ENCODE assay signal across 8 mouse cellular contexts in the genomic region with DNA sequence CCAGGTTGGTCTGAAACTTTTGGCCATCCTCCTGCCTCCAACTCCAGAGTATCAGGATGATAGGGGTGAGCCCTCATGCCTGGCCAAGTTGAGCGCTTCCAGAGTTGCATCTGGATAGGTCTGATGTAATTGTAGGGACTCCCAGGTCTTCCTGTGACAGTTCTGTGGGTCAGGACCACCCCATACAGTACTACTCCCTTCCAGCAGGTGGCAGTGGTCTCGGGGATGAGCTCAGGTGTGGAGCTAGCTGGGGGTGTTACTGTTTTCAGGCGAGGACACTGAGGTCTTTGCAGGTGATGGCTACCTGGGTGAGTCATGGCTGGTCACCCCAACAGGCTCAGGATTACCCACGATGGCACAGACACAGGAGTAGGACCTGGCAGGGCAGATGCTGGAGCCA. TPM values are rescaled to one million over a fixed set of nuclear protein-coding genes. Genes with fewer than 3 reads are reported as not detected.
DNase-seq lines count a peak whose midpoint lies in the region; ATAC-seq and TF ChIP-seq lines count a peak whose summit lies in the region.
"Had no signal": no experiment of that assay in that cellular context is flagged by ENCODE, and none has a peak within 500 bp of the region (broad histone marks: within the 10 kb centered on the region; RNA-seq: fewer than 3 reads in every experiment).

No protein-coding gene starts in this region.

- in situ Hi-C loops in ES-E14 (cut with MboI; ENCODE audit: low sequenced_read_pairs in 2 of 2, unreplicated experiment in 2 of 2): no loop called here

- peaks cover 2% of the 10 kb centered on the region; the same call in 1 of the 2 replicates for H3K27me3 ChIP-seq in neural tube, embryonic 11.5 days (ENCODE audit: control insufficient read depth, insufficient read depth, low read length)

- DNase-seq in layer of hippocampus, adult 2 months (ENCODE audit: low spot score in 2 of 2): peak in 1 of 2 experiments; percentile 20
- DNase-seq in layer of hippocampus, adult 9-11 months: no peak
- DNase-seq in ES-E14 (ENCODE audit: low read depth, low spot score): peak; percentile 77
- peak; percentile 13 for DNase-seq in adrenal gland, adult 8-10 months
- peak; percentile 70 for DNase-seq in induced T-regulatory cell, adult 2 months (ENCODE audit: low read depth)
- DNase-seq in neural tube, embryonic 11.5 days (ENCODE audit: low spot score): peak; percentile 38
- DNase-seq in frontal cortex, postnatal 36 days (ENCODE audit: low spot score in 2 of 2): no peak

- WGBS in neural tube, embryonic 11.5 days: 34% methylated on average over 4 of the region's 4 CpGs

- no peaks in the 10 kb centered on the region for H3K9me3 ChIP-seq in ES-E14 (ENCODE audit: control insufficient read depth, insufficient read depth, low read depth, low read length)
- no peaks in the 10 kb centered on the region for H3K9me3 ChIP-seq in neural tube, embryonic 11.5 days (ENCODE audit: control insufficient read depth, low read length)

- H3K27ac ChIP-seq in layer of hippocampus, adult 2 months: no peak overlapping the region
- H3K27ac ChIP-seq in ES-E14 (ENCODE audit: insufficient read depth, low read depth, low read length, poor library complexity, severe bottlenecking): no peak overlapping the region
- H3K27ac ChIP-seq in neural tube, embryonic 11.5 days (ENCODE audit: low read depth, low read length): no peak overlapping the region

- no peak for ATAC-seq in neural tube, embryonic 11.5 days (ENCODE audit: insufficient read depth, low FRiP score, low TSS enrichment)

- no peak overlapping the region for H3K4me2 ChIP-seq in neural tube, embryonic 11.5 days (ENCODE audit: low read depth)

- no peak overlapping the region for H3K9ac ChIP-seq in ES-E14 (ENCODE audit: insufficient read depth, low read depth, low read length, poor library complexity, severe bottlenecking)
- no peak overlapping the region for H3K9ac ChIP-seq in neural tube, embryonic 11.5 days (ENCODE audit: low read length)

- H3K4me1 ChIP-seq in ES-E14 (ENCODE audit: control insufficient read depth in 2 of 2, insufficient read depth in 2 of 2, low read length in 2 of 2, poor library complexity in 1 of 2): peaks cover 1 to 8% of the 10 kb centered on the region in 2 experiments; a peak in 3 of 4 replicates
- H3K4me1 ChIP-seq in neural tube, embryonic 11.5 days (ENCODE audit: control insufficient read depth, insufficient read depth, low read length): no peaks in the 10 kb centered on the region

- no peaks in the 10 kb centered on the region for H3K36me3 ChIP-seq in ES-E14 (ENCODE audit: control insufficient read depth, insufficient read depth, low read length, poor library complexity, severe bottlenecking)
- no peaks in the 10 kb centered on the region for H3K36me3 ChIP-seq in neural tube, embryonic 11.5 days (ENCODE audit: control insufficient read depth, insufficient read depth, low read length)

- no peak overlapping the region for H3K4me3 ChIP-seq in layer of hippocampus, adult 2 months
- H3K4me3 ChIP-seq in ES-E14 (ENCODE audit: insufficient read depth in 1 of 2, low read depth in 1 of 2, low read length in 2 of 2, poor library complexity in 1 of 2, severe bottlenecking in 1 of 2): no peak overlapping the region
- no peak overlapping the region for H3K4me3 ChIP-seq in neural tube, embryonic 11.5 days (ENCODE audit: low read depth, low read length)

- TF ChIP-seq CTCF in layer of hippocampus, adult 2 months (conservative IDR thresholded peaks at IDR 0.05): peak; percentile 84

TF ChIP-seq in ES-E14, 5 proteins besides CTCF, POLR2A, EP300 and RAD21:
- TF ChIP-seq ZC3H11A (IDR thresholded peaks at IDR 0.05; ENCODE audit: borderline replicate concordance, low read depth, low read length) (peak; percentile 22; the same call in 1 of the 2 replicates), CHD2 (IDR thresholded peaks at IDR 0.05; ENCODE audit: low read depth, low read length) (no peak)
TF ChIP-seq in ES-E14: peak in this region for 1.

RNA-seq across cellular contexts. Expression of gene Fgf4, which starts 1.0 kb away (rescaled TPM):
- not detected for total RNA-seq in layer of hippocampus, adult 2 months (2021)
- 147 and 268 TPM in 2 replicates for total RNA-seq in ES-E14 (2012; rRNA removed)
- not detected for total RNA-seq in adrenal gland, adult 8-10 months (2022)
- polyA plus RNA-seq in neural tube, embryonic 11.5 days (2014; fragmentation: Nextera tagmentation; extraction: Ambion mirVana): 0.74 and 1.3 TPM in 2 replicates
- polyA plus RNA-seq: gonadal fat pad, adult 2 months had no signal

RNA-seq across cellular contexts. Expression of gene Fgf3, which starts 8.3 kb away (rescaled TPM):
- total RNA-seq in layer of hippocampus, adult 2 months (2021): under 1 TPM in 1 of 2 experiments, not detected in 1; 0.31 TPM
- total RNA-seq in ES-E14 (2012; rRNA removed): 2.4 and 3.3 TPM in 2 replicates
- 1 to 10 TPM in 3 of 4 experiments, under 1 TPM in 1; 0.67 to 2.8 (median 2.0) TPM for total RNA-seq in adrenal gland, adult 8-10 months (2022)
- polyA plus RNA-seq in neural tube, embryonic 11.5 days (2014; fragmentation: Nextera tagmentation; extraction: Ambion mirVana): 0.57 and 0.98 TPM in 2 replicates
- polyA plus RNA-seq: gonadal fat pad, adult 2 months had no signal

RNA-seq across cellular contexts. Expression of gene Fgf15, which starts 50.2 kb away (rescaled TPM):
- not detected for total RNA-seq in layer of hippocampus, adult 2 months (2021)
- 10.8 and 43.2 TPM in 2 replicates for total RNA-seq in ES-E14 (2012; rRNA removed)
- total RNA-seq in adrenal gland, adult 8-10 months (2022): under 1 TPM in 3 of 4 experiments, not detected in 1; 0.31 to 0.46 (median 0.32) TPM
- polyA plus RNA-seq in neural tube, embryonic 11.5 days (2014; fragmentation: Nextera tagmentation; extraction: Ambion mirVana): 48.6 and 53.3 TPM in 2 replicates

Comparison
In these comparisons a context has a peak if more than half of its experiments do, and no peak if none do; other contexts are left out.
1. DNase-seq: peak in ES-E14 (single experiment), adrenal gland, adult 8-10 months (single experiment), induced T-regulatory cell, adult 2 months (single experiment) and neural tube, embryonic 11.5 days (single experiment); none in layer of hippocampus, adult 9-11 months (single experiment) and frontal cortex, postnatal 36 days (0 of 2).
2. RNA of gene Fgf4, which starts 1.0 kb away (total RNA-seq): 147 to 268 TPM in ES-E14; not detected in layer of hippocampus, adult 2 months and not detected in adrenal gland, adult 8-10 months; every median in the first group is over 100 times any median in the second.